Mouse (Mus musculus) midbrain, embryonic 11.5 days (tissue): ENCODE results near the gene Ppm1e. TPM values are rescaled to one million over a fixed set of nuclear protein-coding genes. Genes with fewer than 3 reads are reported as not detected.

Experiments used
- ATAC-seq: fragments of 200-750 bp; cut with Nextera tagmentation; 2 replicates; pipeline ENCODE4 v1.8.0; 2017; ENCODE audit warnings: moderate TSS enrichment, moderate library complexity; ENCODE audit not compliant: low FRiP score
- DNase-seq: peaks from one replicate; pipeline ENCODE4 v3.0.0; 2015; ENCODE audit warnings: low spot score; ENCODE audit errors: missing footprints
- H3K27ac ChIP-seq: fragments of 300-500 bp; sonication (generic); 2 replicates; pipeline ENCODE4 v1.5.1; 2014; ENCODE audit warnings: low read depth, low read length
- H3K27me3 ChIP-seq: fragments of 300-500 bp; sonication (generic); 2 replicates; pipeline ENCODE4 v1.6.1; 2014; ENCODE audit warnings: mild to moderate bottlenecking, low read length, moderate library complexity, mixed read lengths; ENCODE audit not compliant: control insufficient read depth, insufficient read depth
- H3K36me3 ChIP-seq: fragments of 300-500 bp; sonication (generic); 2 replicates; pipeline ENCODE4 v1.6.1; 2014; ENCODE audit warnings: mild to moderate bottlenecking, low read length, moderate library complexity, mixed read lengths; ENCODE audit not compliant: control insufficient read depth, insufficient read depth
- H3K4me1 ChIP-seq: fragments of 300-500 bp; sonication (generic); 2 replicates; pipeline ENCODE4 v1.6.1; 2014; ENCODE audit warnings: low read length; ENCODE audit not compliant: control insufficient read depth, insufficient read depth
- H3K4me2 ChIP-seq: fragments of 300-500 bp; sonication (generic); 2 replicates; pipeline ENCODE4 v1.6.1; 2014; ENCODE audit warnings: mild to moderate bottlenecking, moderate library complexity
- H3K4me3 ChIP-seq: fragments of 300-500 bp; sonication (generic); 2 replicates; pipeline ENCODE4 v1.5.1; 2014; ENCODE audit warnings: low read depth, low read length
- H3K9ac ChIP-seq: fragments of 300-500 bp; sonication (generic); 2 replicates; pipeline ENCODE4 v1.6.1; 2014; ENCODE audit warnings: low read length
- H3K9me3 ChIP-seq: fragments of 300-500 bp; sonication (generic); 2 replicates; pipeline ENCODE4 v1.6.1; 2016; ENCODE audit warnings: low read length; ENCODE audit not compliant: control insufficient read depth
- WGBS: fragments of 180-500 bp; shearing (Covaris S2); extraction: QIAGEN DNeasy Blood & Tissue Kit; methylation state at CpG from one replicate; pipeline ENCODE4 v1.1.7; 2014; 5-methylcytosine and 5-hydroxymethylcytosine counted together
- polyA plus RNA-seq: library from polyadenylated mRNA; unstranded; fragments of >200 nt; fragmentation: Nextera tagmentation; extraction: Ambion mirVana; gene quantifications from 2 replicates; pipeline ENCODE4 v1.2.1, GENCODE M21; 2014

Gene Ppm1e
- polyA plus RNA-seq, 1 experiment from 2014 or later: 16.5 TPM

DNA sequence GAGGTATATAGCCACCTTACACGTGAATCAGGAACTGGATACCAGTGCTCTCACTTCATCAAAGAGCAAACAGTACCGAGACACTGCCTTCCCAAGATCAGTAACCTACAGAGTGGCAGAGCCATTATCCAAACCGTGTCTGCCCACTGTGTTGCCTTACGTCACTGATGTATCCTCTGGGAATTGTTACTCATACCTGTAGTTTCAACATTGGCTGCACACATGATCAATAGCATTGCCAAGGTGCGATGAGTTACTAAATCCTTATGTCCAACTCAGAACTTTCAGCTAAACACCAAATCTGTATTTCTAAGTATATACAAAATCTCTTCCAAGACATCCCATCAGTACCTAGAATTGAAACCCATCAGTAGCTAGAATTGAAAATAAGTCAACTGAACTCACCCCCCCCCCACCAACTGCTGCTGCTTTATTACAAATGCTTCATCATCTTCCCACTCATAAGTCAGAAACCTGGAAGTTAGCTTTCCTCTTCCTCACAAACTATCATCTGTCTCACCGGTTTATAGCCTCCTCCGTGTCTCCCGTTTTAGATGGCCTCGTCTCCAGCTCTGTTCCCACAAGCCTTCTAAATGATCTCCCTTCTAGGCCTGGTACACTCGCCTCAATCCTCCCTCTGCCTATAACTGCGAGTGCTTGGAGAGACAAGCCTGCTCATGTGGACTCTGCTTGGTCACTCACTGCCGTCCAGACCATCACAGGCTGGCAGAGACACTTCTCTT, 123.9 kb downstream of the Ppm1e start:
- DNase-seq (no peak), ATAC-seq (no peak)
- WGBS: 91% methylated on average over 12 of the region's 12 CpGs
- Histone ChIP-seq H3K4me2 (no peak overlapping the region), H3K9ac (no peak overlapping the region), H3K4me1 (no peaks in the 10 kb centered on the region), H3K4me3 (no peak overlapping the region), H3K9me3 (no peaks in the 10 kb centered on the region), H3K36me3 (peaks cover 2% of the 10 kb centered on the region; the same call in 1 of the 2 replicates), H3K27me3 (no peaks in the 10 kb centered on the region), H3K27ac (no peak overlapping the region)

DNA sequence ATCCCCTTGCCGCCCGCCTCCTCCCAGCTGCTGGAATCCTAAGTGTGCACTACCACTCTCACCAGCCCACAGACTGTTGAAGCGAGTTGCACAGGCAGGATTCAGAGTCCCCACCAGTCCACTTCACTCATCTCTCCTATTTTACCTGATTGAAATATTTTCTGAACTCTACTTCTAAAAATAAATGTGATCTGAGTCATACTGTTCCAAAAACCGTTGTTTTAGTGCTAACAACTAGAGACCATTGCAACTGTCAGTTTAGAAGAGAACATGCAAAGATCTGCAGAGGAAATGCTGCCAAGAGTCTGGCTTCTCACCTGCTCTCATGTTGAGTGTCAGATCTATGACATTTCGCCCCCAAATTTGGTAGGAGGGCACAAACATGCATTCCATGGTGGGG, 125.4 kb downstream of the Ppm1e start:
- Histone ChIP-seq H3K9me3 (no peaks in the 10 kb centered on the region), H3K27ac (no peak overlapping the region), H3K27me3 (no peaks in the 10 kb centered on the region), H3K4me3 (no peak overlapping the region), H3K4me2 (no peak overlapping the region), H3K9ac (no peak overlapping the region), H3K36me3 (peaks cover 2% of the 10 kb centered on the region; the same call in 1 of the 2 replicates), H3K4me1 (no peaks in the 10 kb centered on the region)
- no peak for DNase-seq
- ATAC-seq: no peak
- WGBS: 90% methylated on average over 5 of the region's 5 CpGs

DNA sequence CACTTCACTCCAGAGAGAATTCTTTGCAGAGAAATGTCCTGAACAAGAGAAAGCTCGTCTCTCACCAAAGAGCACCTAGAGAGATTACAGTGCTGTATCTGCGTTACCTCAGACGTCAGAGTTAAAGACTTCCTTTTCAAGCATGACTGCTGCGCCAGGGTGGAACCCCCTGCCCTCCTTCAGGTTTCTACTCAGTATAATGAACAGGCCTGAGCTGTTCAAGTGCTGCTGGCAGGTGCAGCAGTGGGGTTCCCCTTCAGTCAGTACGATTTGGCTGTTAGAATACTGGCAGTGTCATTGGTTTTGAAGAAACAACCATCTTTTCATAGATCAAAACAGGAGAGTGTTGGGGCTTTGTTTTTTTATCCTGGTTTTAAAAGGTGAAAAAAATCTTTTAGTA, 131.8 kb downstream of the Ppm1e start:
- no peak overlapping the region for H3K27ac ChIP-seq
- no peaks in the 10 kb centered on the region for H3K4me1 ChIP-seq
- H3K27me3 ChIP-seq: no peaks in the 10 kb centered on the region
- H3K9ac ChIP-seq: no peak overlapping the region
- 89% methylated on average over 5 of the region's 5 CpGs for WGBS
- DNase-seq: no peak
- no peak for ATAC-seq
- H3K9me3 ChIP-seq: no peaks in the 10 kb centered on the region
- H3K4me2 ChIP-seq: no peak overlapping the region
- H3K36me3 ChIP-seq: no peaks in the 10 kb centered on the region
- no peak overlapping the region for H3K4me3 ChIP-seq

DNA sequence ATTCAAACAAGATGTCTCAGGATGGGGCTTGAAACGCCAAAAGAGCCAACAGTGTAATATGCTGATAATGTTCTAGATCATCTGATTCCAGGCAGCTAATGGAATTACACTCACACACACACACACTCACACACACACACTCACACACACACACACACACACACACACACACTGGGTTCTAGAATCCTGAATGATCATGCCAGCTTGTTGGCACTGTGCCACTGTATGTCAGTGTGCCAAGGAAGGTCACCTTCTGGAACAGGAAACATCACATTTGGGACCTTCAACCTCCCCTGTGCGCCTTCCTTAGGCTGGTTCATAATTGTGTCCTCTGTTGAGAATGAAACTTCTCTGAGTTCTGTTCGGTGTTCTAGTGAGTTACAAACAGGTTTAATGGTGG, 136.1 kb downstream of the Ppm1e start:
- WGBS: 96% methylated on average over 3 of the region's 3 CpGs
- no peak for ATAC-seq
- Histone ChIP-seq H3K27ac (no peak overlapping the region), H3K36me3 (peaks cover 6% of the 10 kb centered on the region; the same call in 1 of the 2 replicates), H3K9me3 (no peaks in the 10 kb centered on the region), H3K9ac (no peak overlapping the region), H3K27me3 (no peaks in the 10 kb centered on the region), H3K4me1 (no peaks in the 10 kb centered on the region), H3K4me3 (no peak overlapping the region), H3K4me2 (no peak overlapping the region)
- DNase-seq: no peak

DNA sequence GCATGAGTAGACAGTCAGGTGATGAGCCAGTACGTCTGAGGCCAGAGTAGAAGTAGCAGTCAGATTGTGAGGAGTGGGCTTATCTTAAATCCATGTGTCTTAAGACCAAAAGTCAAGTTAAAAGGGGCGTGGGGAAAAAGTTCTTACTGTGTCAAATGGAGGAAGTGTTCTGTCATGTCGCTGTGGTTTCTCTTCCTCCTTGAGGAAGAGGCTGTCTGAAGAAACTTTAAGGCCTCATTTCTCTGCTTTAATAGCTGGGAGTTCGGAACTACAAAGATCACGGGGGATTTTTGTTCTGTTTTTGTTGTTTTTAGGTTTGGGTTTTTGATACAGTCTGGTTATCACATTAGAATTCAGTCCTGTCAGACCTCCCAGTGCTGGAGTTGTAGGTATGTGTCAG, 146.5 kb downstream of the Ppm1e start:
- Histone ChIP-seq H3K4me3 (no peak overlapping the region), H3K4me2 (no peak overlapping the region), H3K27me3 (no peaks in the 10 kb centered on the region), H3K36me3 (peaks cover 2% of the 10 kb centered on the region; the same call in 1 of the 2 replicates), H3K9ac (no peak overlapping the region), H3K9me3 (no peaks in the 10 kb centered on the region), H3K27ac (no peak overlapping the region), H3K4me1 (no peaks in the 10 kb centered on the region)
- ATAC-seq: no peak
- no peak for DNase-seq
- 81% methylated on average over 5 of the region's 5 CpGs for WGBS

Other genes with a start within 250 kb of the Ppm1e start
- gene Ska2, start 249.8 kb downstream of the Ppm1e start, polyA plus RNA-seq: 113 and 115 TPM in 2 replicates
- 92.5 and 97.1 TPM in 2 replicates for gene Trim37, start 231.9 kb downstream of the Ppm1e start, polyA plus RNA-seq
- 13.6 and 15.7 TPM in 2 replicates for gene Rad51c, start 45.9 kb upstream of the Ppm1e start, polyA plus RNA-seq
- 0.21 and 0.30 TPM in 2 replicates for gene Tex14, start 46.0 kb upstream of the Ppm1e start, polyA plus RNA-seq
- not detected in 2 replicates for gene Gm11492, start 207.6 kb upstream of the Ppm1e start, polyA plus RNA-seq
- 9.0 and 11.4 TPM in 2 replicates for gene Sept4, start 209.9 kb upstream of the Ppm1e start, polyA plus RNA-seq
- 68.3 and 72.9 TPM in 2 replicates for gene Mtmr4, start 233.1 kb upstream of the Ppm1e start, polyA plus RNA-seq